Mouse (Mus musculus) ES-CJ7 (cell line): Measurements from ENCODE around the gene Pex16.
"Not testable (repeated sequence)": the region's sequence is repeated elsewhere in the genome, so short reads cannot be mapped to it uniquely, and the experiment has no call there.

Experiments
- DNase-seq: peaks from one replicate; pipeline ENCODE4 v3.0.0; 2011; ENCODE audit warnings: low read depth, low spot score

Pex16 gene

DNA sequence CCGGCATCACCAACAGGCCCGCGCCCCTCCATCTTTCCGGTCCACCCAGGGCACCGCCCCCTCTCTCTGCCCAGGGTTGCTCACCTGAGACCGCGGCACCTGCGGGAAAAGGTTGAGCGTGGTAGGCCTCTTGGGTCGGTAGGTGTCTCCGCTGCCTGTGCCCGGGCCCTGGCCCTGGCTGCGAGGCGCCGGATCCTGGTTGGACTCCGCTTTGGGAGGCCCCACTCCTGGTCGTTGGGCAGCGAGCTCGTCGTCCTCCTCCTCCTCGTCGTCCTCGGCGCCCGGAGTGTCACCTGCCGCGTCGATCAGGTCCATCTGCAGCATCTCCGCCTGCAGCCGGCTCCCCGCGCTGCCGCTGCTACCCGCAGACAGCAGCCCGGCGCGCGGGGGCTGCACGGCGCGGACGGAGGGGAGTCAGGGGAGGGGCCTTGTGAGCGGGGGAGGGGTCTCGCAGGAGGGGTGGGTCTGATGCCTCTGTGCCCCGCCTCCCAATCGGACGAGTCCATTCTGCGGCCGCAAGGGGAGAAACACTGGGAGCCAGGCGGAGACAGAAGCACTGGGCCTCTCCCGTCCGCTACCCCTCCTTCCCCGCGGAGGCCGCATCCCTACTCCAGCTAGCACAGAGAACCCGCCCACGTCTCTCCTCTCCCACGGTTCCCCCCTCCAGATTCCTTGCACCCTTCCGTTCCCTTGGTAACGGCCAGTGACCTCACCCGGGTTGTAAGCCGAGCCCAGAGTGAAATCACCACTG is 14.6 kb downstream of the Pex16 start:
- DNase-seq = peak; percentile 96

DNA sequence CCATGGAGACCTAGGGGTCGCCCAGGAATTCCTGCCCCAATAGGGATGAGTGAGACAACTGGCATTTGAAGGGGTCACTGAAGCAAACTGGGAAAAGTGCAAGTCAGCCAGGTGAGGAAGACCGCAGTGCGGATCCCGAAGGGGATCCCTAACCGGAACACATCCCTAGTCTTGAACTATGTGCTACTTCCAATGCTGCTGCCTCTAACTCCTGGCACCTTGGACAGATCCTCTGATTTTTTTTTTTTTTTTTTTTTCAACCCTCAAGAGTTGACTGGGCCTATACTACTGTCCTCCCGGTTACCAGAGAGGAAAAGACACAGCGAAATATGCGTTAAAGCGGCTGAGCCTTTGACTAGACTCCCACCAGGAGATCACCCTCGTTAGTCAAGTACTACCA is 15.2 kb downstream of the Pex16 start:
- no peak for DNase-seq

DNA sequence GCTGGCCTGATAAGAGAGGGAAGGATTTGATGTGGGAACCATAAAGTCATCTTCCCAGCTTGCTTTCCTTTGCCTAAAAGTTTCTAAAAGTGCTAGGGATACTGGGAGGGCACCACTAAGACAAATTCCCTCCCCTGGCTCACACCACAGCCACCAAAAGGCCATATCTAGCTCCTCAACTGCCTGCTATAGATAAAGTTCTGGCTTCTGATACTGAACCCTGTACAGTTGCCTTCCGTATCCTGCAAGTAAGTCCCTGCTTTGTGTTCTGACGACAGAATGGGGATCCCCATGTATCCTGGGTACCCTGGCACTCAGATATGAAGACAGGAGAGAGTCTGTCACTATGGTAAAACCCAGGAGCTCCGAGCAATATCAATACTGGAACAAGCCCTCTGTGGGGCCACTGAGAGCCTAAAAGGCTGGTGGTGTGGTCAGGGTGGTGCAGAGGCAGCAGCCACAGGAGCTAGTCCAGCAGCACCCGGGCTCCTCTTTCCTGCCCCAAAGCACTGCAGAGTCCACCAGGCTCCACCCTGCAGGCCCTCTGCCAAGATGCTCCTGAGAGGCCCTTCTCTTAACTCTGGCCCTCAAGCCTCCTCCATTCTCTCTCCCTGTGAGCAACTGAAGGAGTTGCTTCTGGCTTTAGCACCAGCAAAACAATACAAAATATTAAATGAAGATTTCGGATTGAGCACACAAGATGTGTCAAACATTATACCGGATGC is 15.9 kb downstream of the Pex16 start:
- DNase-seq = no peak

DNA sequence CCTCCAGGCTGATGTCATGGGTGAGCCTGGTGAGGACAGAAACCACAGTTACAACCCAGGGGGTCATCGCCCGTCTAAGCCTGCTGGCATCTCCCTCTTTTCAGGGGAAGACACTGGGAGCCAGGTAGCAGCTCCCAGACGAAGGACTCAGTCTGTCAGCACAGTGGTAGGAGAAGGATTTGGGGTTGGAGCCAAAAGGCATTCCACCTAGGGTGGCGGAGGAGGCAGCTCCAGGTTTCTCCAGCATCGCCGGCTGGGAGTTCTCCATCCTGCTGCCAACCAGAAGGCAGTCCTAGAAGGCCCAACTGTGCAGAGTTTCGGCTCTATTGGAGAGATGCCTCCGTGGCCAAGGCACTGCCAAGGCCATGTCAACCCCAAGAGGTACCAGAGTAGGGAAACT is 16.6 kb downstream of the Pex16 start:
- DNase-seq = no peak

DNA sequence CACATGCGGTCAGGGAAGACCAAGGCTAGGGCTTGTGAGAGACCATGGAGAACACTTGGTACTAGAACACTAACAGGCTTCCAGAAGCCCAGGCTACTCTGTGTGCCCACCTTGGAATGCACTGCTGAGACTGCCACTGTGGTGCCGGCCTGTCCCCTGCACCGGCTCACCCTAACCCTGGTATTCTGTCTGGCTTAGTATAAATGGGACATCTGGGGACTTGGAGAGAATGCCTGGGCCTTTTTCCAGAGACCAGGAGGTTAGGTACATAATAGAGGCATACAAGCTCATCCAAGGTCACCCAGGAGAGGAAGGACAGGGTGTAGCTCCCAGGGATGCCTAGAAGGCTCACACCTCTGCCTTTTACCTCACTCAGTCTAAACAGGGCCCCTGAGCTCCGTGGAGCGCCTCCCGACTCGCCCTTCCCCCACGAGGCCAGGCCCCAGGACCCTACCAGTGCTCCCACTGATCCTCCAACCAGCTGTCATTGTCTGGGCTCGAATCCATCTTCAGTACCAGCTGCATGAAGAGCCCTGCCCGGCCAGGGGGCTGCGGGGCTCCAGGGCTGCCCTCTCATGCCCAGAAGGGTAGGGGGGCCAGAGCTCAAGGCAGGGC is 17.3 kb downstream of the Pex16 start:
- peak; percentile 53 for DNase-seq

DNA sequence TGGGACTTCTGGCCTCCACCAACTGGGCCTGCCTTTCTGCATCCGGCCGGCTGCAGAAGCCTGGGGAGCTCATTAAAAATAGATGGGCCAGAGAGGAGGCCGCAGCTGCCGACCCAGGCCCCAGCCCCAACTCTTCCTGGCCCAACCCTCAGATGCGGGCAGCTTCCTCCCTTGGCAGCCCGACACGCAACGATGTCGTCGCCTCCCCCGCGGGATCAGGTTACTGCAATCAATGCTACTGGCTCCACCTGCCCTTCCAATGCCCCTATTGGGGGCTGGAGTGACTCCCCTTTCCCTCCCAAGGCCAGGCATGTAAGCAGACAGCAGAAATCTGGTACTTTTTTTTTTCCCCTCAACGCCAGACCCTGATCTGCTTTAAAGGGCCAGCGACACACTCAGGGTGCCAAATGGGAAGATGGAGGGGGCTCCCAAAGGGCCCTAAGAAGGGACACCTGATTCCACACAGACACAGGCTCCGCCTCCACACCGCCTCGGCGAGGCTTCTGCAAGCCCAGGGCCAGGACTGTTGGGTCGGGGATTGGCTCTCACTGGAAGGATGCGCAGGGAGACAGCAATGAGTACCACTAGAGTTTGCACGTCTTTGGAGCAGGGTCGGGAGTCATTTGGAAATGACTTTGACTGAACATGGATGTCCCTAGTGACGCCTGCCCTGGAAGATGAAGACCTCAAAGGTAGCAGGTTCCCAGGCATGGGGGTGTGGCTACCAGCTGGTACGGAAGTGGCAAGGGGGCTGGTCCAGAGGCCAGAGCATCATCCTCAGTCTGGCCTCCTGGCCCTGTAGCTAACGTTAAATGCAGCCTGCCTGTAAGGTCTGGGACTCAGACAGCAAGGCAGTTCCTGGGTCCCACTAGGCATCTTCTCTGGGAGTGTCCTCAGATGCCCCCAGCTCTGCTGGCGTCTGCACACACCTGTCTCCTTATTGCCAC is 18.1 kb downstream of the Pex16 start:
- peak; percentile 71 for DNase-seq

DNA sequence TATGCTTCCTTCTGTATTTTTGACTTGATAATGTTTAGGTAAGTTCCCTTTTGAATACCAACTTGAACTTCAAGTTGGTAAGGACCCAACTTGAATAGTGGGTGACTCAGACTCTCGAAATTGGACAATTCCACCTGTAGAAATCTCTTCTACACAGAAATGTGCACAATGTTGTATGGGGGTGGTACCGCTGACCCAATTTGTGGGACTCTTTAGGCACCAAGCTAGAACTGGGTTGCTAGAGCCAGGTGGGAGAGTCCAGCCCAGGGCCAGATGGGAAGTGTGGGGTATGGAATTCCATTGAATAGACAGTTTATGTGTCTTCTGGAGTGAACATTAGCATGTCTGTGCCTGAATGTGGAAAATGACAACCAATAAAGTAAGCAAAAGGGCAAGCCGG is 21.1 kb downstream of the Pex16 start:
- DNase-seq = no peak

DNA sequence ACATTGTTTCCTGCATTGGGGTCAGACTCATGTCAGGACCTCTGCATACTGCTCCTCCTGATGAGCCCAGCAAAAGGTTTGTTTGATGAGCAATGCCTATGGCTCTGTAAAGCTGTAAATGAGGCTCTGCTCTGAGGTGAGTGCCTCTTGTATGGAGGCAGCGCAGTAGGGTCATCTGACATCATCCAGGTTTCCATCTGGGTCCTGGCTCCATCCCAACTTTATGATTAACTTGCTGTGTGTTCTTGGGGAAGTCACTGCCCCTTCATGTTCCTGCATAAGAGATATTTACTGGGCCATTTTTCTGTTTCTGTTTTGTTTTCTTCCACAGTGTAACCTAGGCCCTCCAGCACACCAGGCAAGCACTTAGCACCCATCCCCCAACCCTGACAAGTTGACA is 23.0 kb downstream of the Pex16 start:
- no peak for DNase-seq

DNA sequence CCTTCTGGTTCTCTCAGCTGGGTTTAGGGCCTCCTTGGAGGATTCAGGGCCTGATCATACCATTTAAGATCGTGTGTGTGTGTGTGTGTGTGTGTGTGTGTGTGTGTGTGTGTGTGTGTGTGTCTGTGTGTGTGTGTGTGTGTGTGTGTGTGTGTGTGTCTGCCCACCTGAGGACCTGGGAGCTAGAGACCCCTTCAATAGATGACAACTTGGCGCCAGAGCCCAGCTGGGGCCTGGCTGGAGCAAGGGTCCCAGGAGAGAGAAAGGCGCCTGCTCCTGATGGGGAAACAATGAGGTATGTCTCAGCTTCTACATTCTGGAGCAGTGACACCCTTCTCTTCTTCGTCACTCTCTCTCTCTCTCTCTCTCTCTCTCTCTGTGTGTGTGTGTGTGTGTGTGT is 25.4 kb downstream of the Pex16 start:
- not testable (repeated sequence) for DNase-seq

DNA sequence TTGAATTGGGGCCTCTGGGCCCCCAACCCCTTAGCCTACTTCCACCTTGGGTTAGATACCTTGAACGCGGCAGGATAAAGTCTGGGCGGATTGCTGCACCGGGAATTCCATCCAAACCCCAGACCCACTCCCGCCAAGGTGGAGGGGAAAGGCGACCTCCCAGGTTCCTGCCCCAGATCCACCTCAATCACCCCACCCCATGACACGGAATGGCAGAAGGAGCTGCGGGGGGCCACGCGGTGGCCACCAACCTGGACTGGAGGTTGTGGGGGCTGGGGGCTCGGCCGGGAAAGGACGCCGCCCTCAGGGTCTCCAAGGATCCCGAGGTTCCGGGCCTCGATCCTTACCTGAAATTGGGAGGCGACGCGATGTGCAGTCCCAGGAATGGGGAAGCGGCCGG is 26.2 kb downstream of the Pex16 start:
- no peak for DNase-seq

DNA sequence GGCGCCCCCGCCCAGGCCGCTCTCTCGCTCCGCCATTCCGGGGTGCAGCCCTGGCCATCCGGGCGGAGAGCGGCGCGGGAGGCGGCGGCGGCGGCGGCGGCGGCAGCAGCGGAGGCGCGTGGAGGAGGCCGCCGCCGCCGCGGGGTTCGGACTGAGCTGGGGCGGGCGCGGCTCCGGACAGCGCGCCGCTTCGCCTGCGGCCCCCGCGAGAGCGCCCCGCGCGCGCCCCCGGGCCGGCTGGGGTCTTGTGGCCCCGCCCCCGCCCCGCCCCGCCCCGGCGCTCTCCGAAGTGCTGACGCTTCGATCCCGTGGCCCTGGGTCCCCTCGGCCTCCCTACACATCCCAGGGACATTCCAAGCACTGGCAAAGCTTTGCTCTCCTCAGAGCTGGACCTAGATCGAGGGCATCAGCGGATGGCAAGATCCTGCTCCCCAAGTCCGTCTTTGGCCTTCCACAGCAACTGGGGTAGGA is 26.6 kb downstream of the Pex16 start, which contains the start of gene Mapk8ip1:
Gene Mapk8ip1 (minus strand): TSS at position 173 of the 471 bp plus-strand sequence.
- DNase-seq = peak; percentile 28

DNA sequence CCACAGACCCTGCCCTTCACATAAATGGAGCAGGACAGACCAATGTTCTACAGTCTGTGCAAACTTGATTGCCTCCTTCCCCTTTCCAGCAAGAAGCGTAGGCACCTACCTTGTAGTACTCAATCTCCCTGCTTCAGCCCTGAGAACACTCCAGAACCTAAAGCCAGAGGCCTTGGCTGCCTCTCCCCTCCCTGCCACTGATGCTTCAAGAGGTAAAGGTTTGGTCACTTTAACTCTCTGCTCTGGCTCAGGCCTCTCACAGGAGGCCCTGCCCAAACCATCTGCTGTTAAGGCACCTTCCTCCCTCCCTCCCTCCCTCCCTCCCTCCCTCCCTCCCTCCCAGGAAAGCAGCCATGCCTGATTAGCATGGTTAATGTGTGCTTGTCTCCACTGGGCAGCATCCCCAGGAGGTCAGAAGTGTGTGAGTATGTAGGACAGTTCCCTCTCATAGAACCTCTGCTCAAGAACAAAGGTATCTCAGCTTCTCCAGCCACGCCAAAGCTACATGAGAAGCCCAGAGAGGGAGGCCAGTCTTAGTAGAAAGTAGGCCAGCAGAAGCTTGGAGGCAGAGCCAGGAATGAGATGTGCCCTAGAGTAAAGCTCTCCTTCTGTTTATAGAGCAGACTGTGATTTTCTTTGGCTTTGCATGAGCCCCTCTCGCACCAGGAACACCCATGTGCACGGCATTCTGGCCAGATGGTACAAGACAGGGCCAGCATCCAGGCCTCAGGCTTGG is 28.3 kb downstream of the Pex16 start:
- no peak for DNase-seq

DNA sequence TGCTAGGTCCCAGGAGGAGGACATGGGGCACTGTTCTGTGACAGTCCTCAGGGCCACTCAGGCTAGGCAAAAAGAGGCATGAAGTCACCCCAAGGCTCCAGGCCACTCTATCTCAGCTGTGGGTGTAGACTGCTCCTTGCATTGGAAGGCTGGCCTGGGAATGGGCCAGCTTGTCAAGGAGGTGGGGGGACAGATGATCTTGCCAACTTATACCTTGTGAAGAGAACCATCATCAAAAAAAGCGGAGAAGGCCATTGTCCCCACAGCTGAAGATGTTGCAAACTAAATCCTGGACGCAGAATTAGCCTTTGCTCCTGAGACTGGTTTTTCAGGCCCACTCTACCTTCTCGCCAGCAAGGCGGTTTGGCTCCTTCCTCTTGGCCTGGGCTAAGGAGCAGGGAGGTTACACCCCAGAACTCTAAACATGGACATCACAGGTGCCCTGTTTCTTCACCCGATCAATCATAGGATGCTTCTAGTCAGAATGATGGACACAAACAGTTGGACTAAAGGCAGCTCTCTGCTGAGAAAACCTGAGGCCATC is 29.4 kb downstream of the Pex16 start:
- no peak for DNase-seq

DNA sequence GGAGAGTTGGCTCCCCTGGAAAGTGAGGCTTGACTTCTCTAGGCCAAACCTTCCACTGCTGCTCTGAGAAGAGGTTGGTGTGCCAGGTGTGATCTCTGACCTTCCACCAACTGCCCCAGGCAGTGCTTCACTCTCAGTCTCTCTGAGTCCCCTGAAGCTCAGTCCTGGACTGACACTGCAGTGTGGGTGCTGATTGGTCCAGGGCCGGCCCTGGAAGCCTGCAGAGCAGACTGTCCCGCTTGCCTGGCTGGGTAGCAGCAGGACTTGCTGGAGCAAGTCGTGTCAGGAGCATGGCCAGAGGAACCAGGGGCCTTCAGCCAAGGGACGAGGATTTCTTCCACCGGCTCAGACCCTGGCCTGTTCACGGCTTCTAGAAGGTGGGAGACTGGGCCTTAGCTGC is 30.3 kb downstream of the Pex16 start:
- no peak for DNase-seq

DNA sequence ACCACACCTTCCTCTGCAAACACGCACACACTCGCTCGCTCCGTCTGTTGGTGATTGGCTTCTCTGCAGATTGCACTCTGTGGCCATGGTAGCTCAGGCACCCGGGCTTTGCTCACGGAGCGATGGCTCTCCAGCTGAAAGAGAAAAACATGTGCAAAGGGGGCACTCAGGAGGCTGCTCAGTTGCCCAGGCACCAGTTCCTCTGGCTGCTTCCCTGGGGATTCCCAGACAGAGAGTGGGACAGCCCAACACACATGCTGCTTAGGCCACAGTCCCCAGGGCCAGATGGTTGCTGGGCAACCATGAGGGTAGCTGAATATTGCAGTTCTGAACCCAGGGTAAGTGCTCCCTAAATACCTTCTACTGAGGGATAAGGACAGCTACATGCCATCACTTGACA is 31.2 kb downstream of the Pex16 start:
- DNase-seq = no peak

DNA sequence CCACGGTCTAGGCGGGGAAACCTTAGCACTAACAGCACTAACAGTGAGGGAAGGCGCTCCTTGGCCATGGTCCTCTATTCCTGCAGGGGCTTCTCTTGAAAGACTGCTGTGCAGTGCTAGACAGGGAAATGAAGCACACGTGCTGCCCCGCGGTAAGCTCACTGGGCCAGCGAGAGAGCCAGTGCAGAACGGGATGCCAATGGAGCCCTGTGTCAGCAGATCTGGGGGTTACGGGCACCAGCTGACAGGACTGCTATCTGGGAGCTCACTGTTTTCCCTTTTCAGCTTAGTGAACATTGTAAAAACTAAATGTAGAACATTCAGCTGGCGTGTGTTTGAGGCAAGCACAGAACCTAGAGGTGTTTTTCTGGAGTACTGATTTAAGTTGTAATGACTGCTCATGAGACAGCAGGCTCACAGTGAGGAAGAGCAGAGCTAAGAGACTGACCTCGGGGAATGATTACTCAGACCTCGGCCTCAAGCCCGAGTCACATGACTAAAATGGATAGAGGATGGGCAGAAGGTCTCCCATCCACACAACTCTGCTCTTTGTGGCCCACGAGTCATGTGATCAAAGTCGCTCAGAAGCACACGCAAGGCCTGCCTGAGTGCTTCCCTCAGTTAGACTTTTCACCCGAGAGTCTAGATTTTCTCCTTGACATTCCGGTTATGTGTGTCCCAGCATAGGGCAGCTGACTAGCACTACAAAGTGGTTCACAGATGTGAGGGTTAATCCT is 34.0 kb downstream of the Pex16 start:
- DNase-seq = no peak

DNA sequence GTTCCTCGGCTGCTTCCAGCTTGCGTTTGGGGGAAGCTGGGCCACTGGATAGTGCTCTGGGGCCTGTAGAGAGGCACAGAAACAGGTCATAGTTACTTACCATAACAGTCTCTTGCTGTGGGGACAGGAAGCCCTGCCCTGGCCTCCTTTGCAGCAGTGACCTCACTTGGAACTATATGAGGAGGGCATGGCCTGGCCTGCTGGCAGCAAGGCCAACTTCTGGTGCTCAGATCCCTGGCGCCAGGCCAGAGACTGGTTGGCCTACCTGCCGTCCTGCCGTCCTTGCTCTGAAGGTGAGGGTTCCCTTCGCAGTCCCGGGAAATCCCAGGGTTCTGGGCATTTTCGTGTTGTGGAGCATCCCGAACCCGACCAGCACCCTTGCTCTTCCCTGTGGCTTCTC is 37.2 kb downstream of the Pex16 start:
- no peak for DNase-seq

DNA sequence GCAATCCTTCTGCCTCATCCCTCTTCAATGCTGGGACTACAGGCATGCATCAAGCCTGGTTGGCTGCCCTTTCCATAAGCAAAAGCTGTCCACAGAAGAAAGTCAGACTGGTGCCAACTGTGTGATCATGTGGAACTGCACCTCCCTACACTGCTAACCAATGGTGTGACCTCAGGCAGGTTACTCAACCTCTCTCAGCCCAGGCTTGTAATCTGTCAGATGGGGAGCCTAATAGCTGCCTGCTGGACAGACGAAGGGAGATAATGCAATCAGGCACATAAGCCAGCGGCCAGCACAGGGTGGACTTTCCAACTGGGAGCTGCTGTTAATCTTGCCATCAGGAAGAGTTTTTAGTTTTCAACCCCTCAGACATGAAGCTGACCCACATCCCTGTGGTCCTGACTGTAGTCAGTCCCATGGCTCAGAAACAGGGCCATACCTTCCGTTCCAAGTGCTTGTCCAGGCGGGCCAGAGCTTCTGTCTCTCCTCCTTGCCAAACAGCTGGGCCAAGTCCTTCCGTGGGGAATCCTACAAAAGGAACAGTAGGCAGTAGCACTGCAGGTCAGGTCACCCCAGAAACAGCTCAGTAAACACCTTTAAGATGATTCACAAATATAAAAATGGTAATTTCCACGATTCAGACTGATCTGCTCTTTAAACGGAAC is 47.4 kb downstream of the Pex16 start:
- no peak for DNase-seq

DNA sequence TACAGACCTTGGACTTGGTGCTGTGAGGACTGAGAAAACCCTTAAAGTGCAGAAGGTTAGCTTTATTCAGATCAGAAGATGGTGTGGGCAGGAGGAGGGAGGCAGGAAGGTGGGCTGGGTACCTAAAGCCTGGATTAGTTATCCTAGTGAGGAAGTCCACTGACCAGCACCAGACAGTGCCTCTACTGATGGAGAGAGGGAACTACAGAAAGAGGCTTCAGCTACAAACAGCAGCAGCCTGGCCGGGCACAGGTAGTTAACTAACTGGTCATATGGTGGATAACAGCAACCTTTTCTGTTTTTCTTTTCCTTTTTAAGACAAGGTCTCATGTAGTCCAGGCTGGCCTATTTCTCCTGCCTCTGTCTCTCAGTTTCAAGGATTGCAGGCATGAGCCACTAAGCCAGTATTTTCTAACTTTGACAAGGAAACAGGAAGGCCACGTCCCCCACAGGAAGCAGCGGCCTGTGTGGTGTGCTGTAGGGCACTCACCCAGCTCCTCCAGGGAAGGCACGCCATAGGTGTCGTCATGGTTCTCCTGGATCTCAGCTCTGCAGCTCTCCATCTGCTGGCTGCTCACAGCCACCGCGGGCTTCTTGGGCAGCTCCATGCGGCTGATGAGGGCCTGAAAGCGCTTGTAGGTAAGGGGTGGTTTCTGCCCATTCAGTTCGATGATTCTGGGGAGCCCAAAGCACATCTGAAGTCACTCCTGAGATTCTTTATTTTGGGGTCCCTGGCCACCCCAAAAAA is 48.1 kb downstream of the Pex16 start:
- no peak for DNase-seq
